In genomic region chr13:95160211-95160610, GRCm38 (mm10) we compare ENCODE assay signal across 29 mouse cellular contexts.
DNase-seq lines count a peak whose midpoint lies in the region; ATAC-seq and TF ChIP-seq lines count a peak whose summit lies in the region.
"Had no signal": no experiment of that assay in that cellular context is flagged by ENCODE, and none has a peak within 500 bp of the region (broad histone marks: within the 10 kb centered on the region; RNA-seq: fewer than 3 reads in every experiment).

No protein-coding gene starts in this region.

- ATAC-seq in frontal cortex, adult (ENCODE audit: low TSS enrichment): peak; percentile 74
- peak; percentile 79 for ATAC-seq in lung, postnatal 0 days
- ATAC-seq in hindbrain, embryonic 12.5 days (ENCODE audit: low FRiP score): no peak
- ATAC-seq: activated CD4-positive, CD25-positive, alpha-beta regulatory T cell, adult 4 months; CD4-positive, CD25-positive, alpha-beta regulatory T cell, adult 4 months; forebrain, embryonic 14.5 days; forebrain, embryonic 16.5 days; Patski had no signal

- no peak for TF ChIP-seq CTCF in lung, postnatal 0 days (IDR thresholded peaks at IDR 0.05)

- no peak overlapping the region for H3K4me3 ChIP-seq in lung, postnatal 0 days (ENCODE audit: low read depth, low read length)
- H3K4me3 ChIP-seq in hindbrain, embryonic 12.5 days: no peak overlapping the region
- H3K4me3 ChIP-seq: embryonic facial prominence, embryonic 13.5 days; embryonic facial prominence, embryonic 15.5 days; erythroblast, embryonic 14.5 days; forebrain, embryonic 10.5 days; forebrain, embryonic 12.5 days had no signal

- H3K27ac ChIP-seq in lung, postnatal 0 days (ENCODE audit: low read length): no peak overlapping the region
- no peak overlapping the region for H3K27ac ChIP-seq in hindbrain, embryonic 12.5 days
- H3K27ac ChIP-seq: embryonic facial prominence, embryonic 13.5 days; embryonic facial prominence, embryonic 15.5 days; forebrain, embryonic 10.5 days; forebrain, embryonic 12.5 days had no signal

- no peak overlapping the region for H3K9ac ChIP-seq in lung, postnatal 0 days (replicated peaks; ENCODE audit: low read depth)
- H3K9ac ChIP-seq in hindbrain, embryonic 12.5 days: no peak overlapping the region
- H3K9ac ChIP-seq: embryonic facial prominence, embryonic 13.5 days; embryonic facial prominence, embryonic 15.5 days; forebrain, embryonic 12.5 days had no signal

- 61% methylated on average over 3 of the region's 3 CpGs for WGBS in lung, postnatal 0 days
- WGBS in hindbrain, embryonic 12.5 days: 93% methylated on average over 3 of the region's 3 CpGs

- no peaks in the 10 kb centered on the region for H3K36me3 ChIP-seq in lung, postnatal 0 days (ENCODE audit: insufficient read depth, low read length)
- no peaks in the 10 kb centered on the region for H3K36me3 ChIP-seq in hindbrain, embryonic 12.5 days
- H3K36me3 ChIP-seq: embryonic facial prominence, embryonic 13.5 days; embryonic facial prominence, embryonic 15.5 days; forebrain, embryonic 10.5 days; forebrain, embryonic 12.5 days; G1E had no signal

- peak; percentile 41; the same call in 1 of the 2 replicates for TF ChIP-seq EP300 in lung, postnatal 0 days (IDR thresholded peaks at IDR 0.05)

- no peaks in the 10 kb centered on the region for H3K27me3 ChIP-seq in lung, postnatal 0 days (replicated peaks; ENCODE audit: insufficient read depth, low read length)
- no peaks in the 10 kb centered on the region; the same call in 1 of the 2 replicates for H3K27me3 ChIP-seq in hindbrain, embryonic 12.5 days
- H3K27me3 ChIP-seq: CH12.LX; embryonic facial prominence, embryonic 13.5 days; embryonic facial prominence, embryonic 15.5 days; forebrain, embryonic 12.5 days; Patski had no signal

- no peaks in the 10 kb centered on the region for H3K9me3 ChIP-seq in lung, postnatal 0 days (ENCODE audit: low read length)
- H3K9me3 ChIP-seq in hindbrain, embryonic 12.5 days (replicated peaks): no peaks in the 10 kb centered on the region
- H3K9me3 ChIP-seq: embryonic facial prominence, embryonic 13.5 days; embryonic facial prominence, embryonic 15.5 days; forebrain, embryonic 10.5 days; forebrain, embryonic 12.5 days; G1E had no signal

- no peak for DNase-seq in frontal cortex, postnatal 25 days (ENCODE audit: low spot score in 2 of 2)
- DNase-seq in lung, postnatal 0 days (ENCODE audit: low spot score): peak; percentile 67
- DNase-seq in lung, postnatal 14 days: no peak
- DNase-seq in brain, adult 2 months (ENCODE audit: low read depth, low spot score): peak; percentile 69
- DNase-seq: adrenal gland, adult 8-10 months; adrenal gland, postnatal 14 days; adrenal gland, postnatal 36 days; B cell, adult 2 months; cerebellum, adult 11 months; cerebellum, adult 18-20 months; cerebellum, adult 8-10 months; cerebellum, adult 9-11 months; cerebellum, postnatal 14 days; cerebellum, postnatal 36 days; embryo, embryonic 11 days had no signal

- H3K4me2 ChIP-seq in lung, postnatal 0 days (replicated peaks; ENCODE audit: low read depth, low read length): no peak overlapping the region
- H3K4me2 ChIP-seq in hindbrain, embryonic 12.5 days (replicated peaks): no peak overlapping the region
- H3K4me2 ChIP-seq: embryonic facial prominence, embryonic 13.5 days; embryonic facial prominence, embryonic 15.5 days; forebrain, embryonic 12.5 days had no signal

- no peaks in the 10 kb centered on the region for H3K4me1 ChIP-seq in lung, postnatal 0 days (ENCODE audit: insufficient read depth, low read depth, low read length)
- H3K4me1 ChIP-seq in hindbrain, embryonic 12.5 days: no peaks in the 10 kb centered on the region
- H3K4me1 ChIP-seq: embryonic facial prominence, embryonic 13.5 days; embryonic facial prominence, embryonic 15.5 days; forebrain, embryonic 10.5 days; forebrain, embryonic 12.5 days had no signal

Comparison
In these comparisons a context has a peak if more than half of its experiments do, and no peak if none do; other contexts are left out.
1. DNase-seq: peak in lung, postnatal 0 days (single experiment) and brain, adult 2 months (single experiment); none in frontal cortex, postnatal 25 days (0 of 2) and lung, postnatal 14 days (single experiment).